Mouse (Mus musculus): ENCODE measurements around the gene Spry1. TPM values are rescaled to one million over a fixed set of nuclear protein-coding genes. Genes with fewer than 3 reads are reported as not detected.

Gene Spry1
- total and polyA plus RNA-seq, 3 experiments, result not detected

- Histone ChIP-seq H3K9me3 (replicated peaks; ENCODE audit: low read length) (no peaks in the 10 kb centered on the region), H3K9ac (ENCODE audit: insufficient read depth, low read depth) (no peak overlapping the region; the same call in 1 of the 2 replicates), H3K79me2 (replicated peaks; ENCODE audit: control insufficient read depth, extremely low read depth, insufficient read depth, poor library complexity, severe bottlenecking) (no peaks in the 10 kb centered on the region), H3K36me3 (replicated peaks in 1 of 2; ENCODE audit: control insufficient read depth in 1 of 2, insufficient read depth in 1 of 2, low read length in 1 of 2) (no peaks in the 10 kb centered on the region), H3K27me3 (replicated peaks) (no peaks in the 10 kb centered on the region), H3K4me2 (ENCODE audit: insufficient read depth, low read depth, poor library complexity, severe bottlenecking) (peak overlapping the region; percentile 92), H3K4me3 (replicated peaks in 1 of 3; ENCODE audit: low read depth in 2 of 3, low read length in 2 of 3, poor library complexity in 1 of 3) (peak overlapping the region in 1 of 3 experiments; percentile 49), H3K27ac (ENCODE audit: insufficient read depth, low read depth) (no peak overlapping the region), H3K4me1 (ENCODE audit: control insufficient read depth in 1 of 2, insufficient read depth in 2 of 2) (peaks cover 13 to 27% of the 10 kb centered on the region in 2 experiments)
- no peak for DNase-seq (ENCODE audit: extremely low read depth)
- TF ChIP-seq POLR2A (IDR thresholded peaks at IDR 0.05; ENCODE audit: low read depth, low read length) (no peak), TCF12 (IDR thresholded peaks at IDR 0.05; ENCODE audit: low read depth, low read length) (no peak), CHD2 (IDR thresholded peaks at IDR 0.05; ENCODE audit: low read length) (no peak), MAFK (IDR thresholded peaks at IDR 0.05; ENCODE audit: insufficient replicate concordance, low read length) (no peak), CHD1 (IDR thresholded peaks at IDR 0.05; ENCODE audit: low read depth, low read length) (no peak), JUND (conservative IDR thresholded peaks at IDR 0.05; ENCODE audit: low read depth, low read length) (no peak), NELFE (IDR thresholded peaks at IDR 0.05; ENCODE audit: low read depth, low read length) (no peak), POLR2AphosphoS2 (IDR thresholded peaks at IDR 0.05; ENCODE audit: low read depth, low read length) (no peak), NRF1 (IDR thresholded peaks at IDR 0.05; ENCODE audit: low read depth, low read length) (no peak), EP300 (IDR thresholded peaks at IDR 0.05; ENCODE audit: low read length) (no peak)
- dilution Hi-C loops (cut with MboI; ENCODE audit: extremely low pct_ligation_motif_present, extremely low pct_unique_long_range_greater_than_20kb, low sequenced_read_pairs) (no loop called here), in situ Hi-C loops (cut with MboI; ENCODE audit: low pct_ligation_motif_present, low pct_unique_long_range_greater_than_20kb, low sequenced_read_pairs) (no loop called here)
These were observed 15.0 kb downstream of the Spry1 start for GRCm38 (mm10) chr3:37654787-37655186.

- DNase-seq (ENCODE audit: extremely low read depth), result no peak
- Histone ChIP-seq H3K27ac (ENCODE audit: insufficient read depth, low read depth) (no peak overlapping the region), H3K79me2 (replicated peaks; ENCODE audit: control insufficient read depth, extremely low read depth, insufficient read depth, poor library complexity, severe bottlenecking) (no peaks in the 10 kb centered on the region), H3K27me3 (replicated peaks) (no peaks in the 10 kb centered on the region), H3K4me1 (ENCODE audit: control insufficient read depth in 1 of 2, insufficient read depth in 2 of 2) (peaks cover 8 to 28% of the 10 kb centered on the region in 2 experiments), H3K4me3 (replicated peaks in 1 of 3; ENCODE audit: low read depth in 2 of 3, low read length in 2 of 3, poor library complexity in 1 of 3) (no peak overlapping the region), H3K9ac (ENCODE audit: insufficient read depth, low read depth) (no peak overlapping the region), H3K9me3 (replicated peaks; ENCODE audit: low read length) (no peaks in the 10 kb centered on the region), H3K4me2 (ENCODE audit: insufficient read depth, low read depth, poor library complexity, severe bottlenecking) (no peak overlapping the region), H3K36me3 (replicated peaks in 1 of 2; ENCODE audit: control insufficient read depth in 1 of 2, insufficient read depth in 1 of 2, low read length in 1 of 2) (no peaks in the 10 kb centered on the region)
- in situ Hi-C loops (cut with MboI; ENCODE audit: low pct_ligation_motif_present, low pct_unique_long_range_greater_than_20kb, low sequenced_read_pairs), result no loop called here
- no peak for TF ChIP-seq ETS1 (conservative IDR thresholded peaks at IDR 0.05; ENCODE audit: low read depth, low read length)
- TF ChIP-seq MAX (IDR thresholded peaks at IDR 0.05; ENCODE audit: low read length), result no peak
- no peak for TF ChIP-seq ZC3H11A (IDR thresholded peaks at IDR 0.05; ENCODE audit: low read depth, low read length)
- TF ChIP-seq USF2 (conservative IDR thresholded peaks at IDR 0.05; ENCODE audit: low read depth, low read length), result no peak
- TF ChIP-seq MEF2A (IDR thresholded peaks at IDR 0.05; ENCODE audit: borderline replicate concordance, low read depth, low read length), result no peak
- no peak for TF ChIP-seq MXI1 (IDR thresholded peaks at IDR 0.05; ENCODE audit: low read depth, low read length)
- TF ChIP-seq SMC3 (IDR thresholded peaks at IDR 0.05; ENCODE audit: low read depth, low read length), result no peak
- no peak for TF ChIP-seq SIN3A (IDR thresholded peaks at IDR 0.05; ENCODE audit: low read length)
- TF ChIP-seq E2F4 (IDR thresholded peaks at IDR 0.05; ENCODE audit: insufficient replicate concordance, low read depth, low read length), result no peak
- no peak for TF ChIP-seq EP300 (IDR thresholded peaks at IDR 0.05; ENCODE audit: low read length)
- no peak for TF ChIP-seq HCFC1 (IDR thresholded peaks at IDR 0.05; ENCODE audit: low read depth, low read length)
- TF ChIP-seq POLR2A (IDR thresholded peaks at IDR 0.05; ENCODE audit: low read depth, low read length), result no peak
- no peak for TF ChIP-seq USF1 (IDR thresholded peaks at IDR 0.05; ENCODE audit: low read depth, low read length)
- no peak for TF ChIP-seq IRF4 (IDR thresholded peaks at IDR 0.05; ENCODE audit: low read depth, low read length)
- no peak for TF ChIP-seq KAT2A (IDR thresholded peaks at IDR 0.05; ENCODE audit: insufficient replicate concordance, low read length)
- dilution Hi-C loops (cut with MboI; ENCODE audit: extremely low pct_ligation_motif_present, extremely low pct_unique_long_range_greater_than_20kb, low sequenced_read_pairs), result no loop called here
These were observed 16.3 kb downstream of the Spry1 start for GRCm38 (mm10) chr3:37655933-37656633.

All from CH12.LX (cell line).